Mouse (Mus musculus) bone marrow, adult 2 months (tissue): Measurements from ENCODE around the gene Spns2. TPM values are rescaled to one million over a fixed set of nuclear protein-coding genes. Genes with fewer than 3 reads are reported as not detected.

Experiments used
- H3K27ac ChIP-seq: fragments of 200-500 bp; 2 replicates; pipeline ENCODE4 v1.5.1; 2012; ENCODE audit warnings: low read depth, mild to moderate bottlenecking, control low read depth, inconsistent platforms, low read length; ENCODE audit not compliant: control insufficient read depth, poor library complexity, insufficient read depth
- H3K4me1 ChIP-seq: fragments of 200-500 bp; 2 replicates; pipeline ENCODE4 v1.6.1; 2011; ENCODE audit warnings: low read length; ENCODE audit not compliant: control insufficient read depth, insufficient read depth
- H3K4me3 ChIP-seq: fragments of 200-500 bp; replicated peaks from 2 replicates; pipeline ENCODE3; 2011; ENCODE audit warnings: mild to moderate bottlenecking, low read depth, low read length, control low read depth; ENCODE audit not compliant: control insufficient read depth
- CTCF ChIP-seq: fragments of 200-500 bp; IDR thresholded peaks from 2 replicates; pipeline ENCODE4 v1.5.1; 2011; ENCODE audit warnings: low read length, control low read depth; ENCODE audit not compliant: control insufficient read depth, insufficient read depth
- POLR2A ChIP-seq: fragments of 200-500 bp; IDR thresholded peaks from 2 replicates; pipeline ENCODE4 v1.6.1; 2011; ENCODE audit warnings: low read depth, mild to moderate bottlenecking, control low read depth, low read length, borderline replicate concordance; ENCODE audit not compliant: control insufficient read depth
- WGBS: fragments of 180-500 bp; shearing (Covaris S2); methylation state at CpG from one replicate; pipeline ENCODE4 v1.1.7; 2018; 5-methylcytosine and 5-hydroxymethylcytosine counted together
- polyA plus RNA-seq: library from polyadenylated mRNA; stranded (reverse); fragments of >200 nt; gene quantifications from 2 replicates; pipeline ENCODE4 v1.2.4, GENCODE M21; 2011; ENCODE audit warnings: low replicate concordance; ENCODE audit not compliant: missing spikeins, insufficient read depth, insufficient read length

Spns2 gene
- polyA plus RNA-seq, 1 experiment = 10.7 TPM

- H3K4me1 ChIP-seq = peaks cover 5% of the 10 kb centered on the region
- 35% methylated on average over 4 of the region's 4 CpGs for WGBS
These were observed 7.8 kb downstream of the Spns2 start for GRCm38 (mm10) chr11:72481952-72482351.

GRCm38 (mm10) chr11:72481313-72481712 is 8.4 kb downstream of the Spns2 start:
- H3K4me3 ChIP-seq = no peak overlapping the region
- H3K27ac ChIP-seq = no peak overlapping the region
- WGBS = 34% methylated on average over 5 of the region's 5 CpGs
- H3K4me1 ChIP-seq = peaks cover 5% of the 10 kb centered on the region
- TF ChIP-seq POLR2A = no peak
- TF ChIP-seq CTCF = no peak

More at GRCm38 (mm10) chr11:72481952-72482351, 7.8 kb downstream of the Spns2 start:
- Histone ChIP-seq H3K27ac (peak overlapping the region; percentile 8; the same call in 1 of the 2 replicates), H3K4me3 (no peak overlapping the region)
- TF ChIP-seq POLR2A (no peak), CTCF (no peak)

DNA sequence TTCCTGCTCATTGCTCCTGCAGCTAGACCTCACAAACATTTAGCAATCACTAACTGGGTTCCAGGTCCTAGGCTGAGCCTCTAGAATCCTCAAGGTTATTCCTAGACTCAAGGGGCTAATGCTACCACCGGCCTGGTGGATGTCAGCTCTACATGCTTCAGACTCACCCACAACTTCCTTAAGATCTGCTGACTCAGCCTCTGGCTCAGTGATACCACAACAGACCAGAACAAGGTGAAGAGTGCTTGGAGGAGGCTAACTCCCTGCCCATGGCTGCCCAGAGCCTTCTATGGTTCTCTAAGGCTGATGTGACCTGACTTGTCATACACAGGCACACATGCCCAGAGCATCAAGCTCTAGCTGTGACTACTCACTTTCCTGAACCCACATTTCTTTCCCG is 10.2 kb downstream of the Spns2 start:
- Histone ChIP-seq H3K4me1 (peaks cover 8% of the 10 kb centered on the region), H3K27ac (no peak overlapping the region), H3K4me3 (no peak overlapping the region)
- WGBS = 30% methylated on average over 2 of the region's 2 CpGs
- TF ChIP-seq CTCF (no peak), POLR2A (no peak)

- WGBS = 27% methylated on average over 6 of the region's 6 CpGs
- Histone ChIP-seq H3K27ac (no peak overlapping the region), H3K4me1 (peaks cover 7% of the 10 kb centered on the region), H3K4me3 (no peak overlapping the region)
- TF ChIP-seq CTCF = no peak
- TF ChIP-seq POLR2A = no peak
These were observed 11.5 kb downstream of the Spns2 start for GRCm38 (mm10) chr11:72478228-72478627.

DNA sequence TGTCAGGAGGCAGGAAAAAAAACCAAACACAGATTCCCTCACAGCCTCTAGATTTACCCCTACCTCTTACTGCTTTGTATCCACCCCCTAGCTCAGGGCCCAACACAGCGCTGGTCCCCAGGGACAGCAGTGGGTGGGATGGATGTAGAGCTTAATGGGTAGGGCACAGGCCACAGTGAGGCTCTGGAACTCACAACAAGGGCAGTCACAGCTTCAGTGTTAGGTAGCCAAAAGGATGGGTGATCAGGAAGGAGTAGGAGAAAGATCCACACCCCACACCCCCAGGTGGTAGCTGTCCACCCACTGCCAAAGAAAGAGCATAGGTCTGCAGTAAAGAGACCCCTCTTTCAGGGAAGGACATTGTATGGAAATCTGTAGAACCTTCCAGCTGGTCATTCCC is 12.1 kb downstream of the Spns2 start:
- no peak for TF ChIP-seq POLR2A
- no peak for TF ChIP-seq CTCF
- Histone ChIP-seq H3K27ac (no peak overlapping the region), H3K4me1 (peaks cover 7% of the 10 kb centered on the region), H3K4me3 (no peak overlapping the region)
- WGBS = 63% methylated on average over 1 of the region's 1 CpGs

DNA sequence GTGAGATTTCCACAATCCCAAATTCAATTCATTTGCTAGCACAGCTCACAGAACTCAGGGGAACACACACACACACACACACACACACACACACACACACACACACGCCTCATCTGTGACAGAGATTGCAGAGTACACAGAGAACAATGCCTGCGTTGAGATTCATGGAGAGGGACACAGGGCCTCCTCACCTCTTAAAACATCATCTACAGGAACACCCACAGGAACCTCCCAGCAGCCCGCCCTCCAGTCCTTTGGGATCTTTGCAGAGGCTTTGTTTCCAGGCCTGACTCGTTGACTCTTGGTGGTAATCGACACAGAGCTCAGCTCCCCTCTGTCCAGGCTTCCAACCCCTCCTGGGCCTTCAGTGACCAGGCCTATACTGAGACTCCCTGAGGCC is 12.5 kb downstream of the Spns2 start:
- Histone ChIP-seq H3K4me3 (no peak overlapping the region), H3K4me1 (peaks cover 7% of the 10 kb centered on the region), H3K27ac (no peak overlapping the region)
- 41% methylated on average over 5 of the region's 5 CpGs for WGBS
- TF ChIP-seq CTCF (no peak), POLR2A (no peak)

DNA sequence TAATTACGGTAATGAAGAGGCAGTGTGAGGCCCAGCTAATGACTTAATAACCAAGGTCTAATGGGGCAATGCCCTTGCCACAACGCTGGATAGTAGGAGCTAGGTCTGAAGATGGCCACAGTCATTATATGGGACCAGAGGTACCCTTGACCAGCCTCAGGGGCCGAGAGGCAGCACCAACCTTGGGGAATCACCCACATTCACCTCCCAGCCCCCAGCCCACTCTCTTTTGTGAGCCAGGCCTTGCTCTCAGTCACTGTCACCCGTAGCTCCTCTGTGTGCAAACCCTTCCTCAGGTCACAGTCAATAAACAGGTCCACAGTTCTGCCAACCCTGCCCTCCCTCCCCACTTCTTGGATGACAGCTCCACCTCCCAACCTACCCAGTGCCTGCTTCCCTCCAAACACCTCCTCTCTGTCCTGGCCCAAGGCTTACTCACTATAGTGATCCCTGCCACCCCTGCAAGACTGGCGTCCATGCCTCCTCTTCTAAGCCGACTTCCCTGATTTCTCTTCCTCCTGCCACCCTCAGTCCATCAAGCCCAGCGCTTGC is 13.6 kb downstream of the Spns2 start:
- 36% methylated on average over 7 of the region's 7 CpGs for WGBS
- H3K4me3 ChIP-seq = no peak overlapping the region
- H3K4me1 ChIP-seq = peaks cover 6% of the 10 kb centered on the region; the same call in 1 of the 2 replicates
- no peak overlapping the region for H3K27ac ChIP-seq
- no peak for TF ChIP-seq POLR2A
- no peak for TF ChIP-seq CTCF

DNA sequence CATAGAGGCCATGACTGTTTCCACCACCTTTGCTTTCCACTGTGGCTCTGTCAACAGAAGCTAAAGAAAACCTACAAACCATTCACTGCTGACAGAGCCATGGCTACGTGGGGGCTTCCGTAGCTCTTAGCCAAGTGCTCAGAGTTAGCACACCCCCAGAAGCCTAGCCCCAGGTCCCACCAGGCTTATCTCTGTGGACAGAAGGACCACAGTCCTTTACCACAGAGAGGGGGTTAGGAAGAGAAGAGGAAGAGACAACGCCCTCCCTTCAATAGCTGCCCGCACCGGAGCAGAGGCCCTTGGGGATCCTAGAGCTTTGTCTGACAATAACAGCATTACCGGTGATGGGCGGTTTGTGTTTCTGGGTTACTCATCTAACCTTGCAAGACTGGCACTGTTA is 14.3 kb downstream of the Spns2 start:
- Histone ChIP-seq H3K4me3 (no peak overlapping the region), H3K27ac (no peak overlapping the region), H3K4me1 (peaks cover 8% of the 10 kb centered on the region)
- 6% methylated on average over 7 of the region's 7 CpGs for WGBS
- TF ChIP-seq POLR2A (no peak), CTCF (no peak)

GRCm38 (mm10) chr11:72474926-72475325 is 14.8 kb downstream of the Spns2 start:
- TF ChIP-seq CTCF = no peak
- TF ChIP-seq POLR2A = no peak
- Histone ChIP-seq H3K4me1 (peaks cover 12% of the 10 kb centered on the region), H3K4me3 (no peak overlapping the region), H3K27ac (no peak overlapping the region)
- 43% methylated on average over 3 of the region's 3 CpGs for WGBS
